Mouse (Mus musculus): ENCODE results near the gene Cep19. TPM values are rescaled to one million over a fixed set of nuclear protein-coding genes. Genes with fewer than 3 reads are reported as not detected.
A peak's percentile ranks its signal among the peaks of the same experiment; 100 is the strongest.

Gene Cep19
- polyA plus RNA-seq, 1 experiment = 7.8 TPM

DNA sequence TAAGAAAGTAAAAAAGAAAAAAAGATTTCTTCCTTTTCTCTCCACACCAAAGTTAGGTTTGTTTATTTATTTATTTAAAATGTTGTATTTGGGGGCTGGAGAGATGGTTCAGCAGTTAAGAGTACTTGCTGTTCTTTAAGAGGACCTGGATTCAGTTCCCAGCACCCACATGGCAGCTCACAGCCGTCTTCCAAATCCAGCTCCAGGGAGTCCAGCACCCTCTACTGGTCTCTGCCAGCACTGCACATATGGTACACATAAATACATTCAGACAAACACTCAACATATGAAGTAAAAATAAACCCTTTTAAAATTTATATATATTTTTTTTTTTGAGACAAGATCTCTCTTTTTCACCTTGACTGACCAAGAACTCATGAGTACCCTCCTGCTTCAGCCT lies 6.1 kb downstream of the Cep19 start:
- no peak for TF ChIP-seq CTCF (IDR thresholded peaks at IDR 0.05; ENCODE audit: insufficient read depth, low read length)
- no peak for TF ChIP-seq POLR2A (IDR thresholded peaks at IDR 0.05; ENCODE audit: borderline replicate concordance, extremely low read depth, low read depth, low read length)
- H3K4me3 ChIP-seq (replicated peaks; ENCODE audit: extremely low read depth, low read depth, low read length) = no peak overlapping the region
- no peaks in the 10 kb centered on the region for H3K4me1 ChIP-seq (ENCODE audit: control insufficient read depth, insufficient read depth, low read length)
- WGBS = 97% methylated on average over 1 of the region's 1 CpGs
- no peak for DNase-seq

DNA sequence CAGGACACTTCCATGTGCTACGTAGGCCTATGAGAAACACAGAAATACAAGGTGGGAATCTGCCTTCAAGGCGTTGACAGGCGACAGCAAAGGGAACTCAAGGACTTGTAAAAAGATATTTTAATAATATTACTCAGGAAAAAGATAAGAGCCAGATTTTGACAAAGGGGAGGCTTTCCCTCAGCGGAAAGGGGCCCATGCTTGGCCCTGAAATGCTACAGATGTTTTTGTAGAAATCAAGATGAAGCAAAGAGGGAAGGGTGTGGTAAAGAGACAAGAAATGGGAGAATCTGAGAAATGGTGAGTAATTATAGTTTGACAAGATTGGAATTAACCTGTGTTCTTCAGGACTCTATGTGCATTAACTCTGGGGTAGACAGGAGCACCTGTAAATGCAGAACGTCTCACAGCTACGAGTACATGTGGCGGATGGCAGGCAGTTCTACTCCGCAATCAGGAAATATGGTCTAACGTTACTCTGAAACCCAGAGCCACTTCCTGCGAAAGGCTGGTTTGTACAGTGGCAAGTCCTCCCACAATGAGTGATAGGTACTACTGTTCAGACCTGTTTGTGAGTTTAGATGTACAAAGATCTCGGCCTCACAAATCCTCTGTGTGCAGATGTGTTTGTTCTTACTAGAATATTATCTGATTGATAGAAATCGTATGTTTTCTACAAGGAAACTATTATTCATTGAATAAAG lies 7.9 kb downstream of the Cep19 start:
- TF ChIP-seq CTCF (IDR thresholded peaks at IDR 0.05; ENCODE audit: insufficient read depth, low read length) (no peak), POLR2A (IDR thresholded peaks at IDR 0.05; ENCODE audit: borderline replicate concordance, extremely low read depth, low read depth, low read length) (no peak)
- no peaks in the 10 kb centered on the region for H3K4me1 ChIP-seq (ENCODE audit: control insufficient read depth, insufficient read depth, low read length)
- DNase-seq = no peak
- 81% methylated on average over 12 of the region's 12 CpGs for WGBS
- H3K4me3 ChIP-seq (replicated peaks; ENCODE audit: extremely low read depth, low read depth, low read length) = no peak overlapping the region

DNA sequence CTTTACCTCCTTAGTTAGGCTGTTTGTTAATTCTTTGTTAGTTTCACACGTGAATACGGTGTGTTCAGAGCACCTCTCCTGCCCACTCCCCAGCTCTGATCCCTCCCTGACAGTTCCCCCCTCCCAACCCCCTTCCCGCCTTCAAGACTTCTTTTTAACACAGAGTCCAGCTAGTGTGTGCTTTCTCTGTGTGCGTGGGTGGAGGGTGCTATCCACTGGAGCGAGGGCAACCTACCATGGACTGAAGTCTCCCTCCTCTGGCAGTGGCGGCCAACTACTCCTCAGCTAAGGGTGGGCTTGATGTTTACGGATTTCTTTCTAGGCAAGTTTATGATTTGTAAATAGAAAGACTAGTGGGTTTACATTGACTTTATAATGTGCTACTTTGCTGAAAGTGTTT lies 8.6 kb downstream of the Cep19 start:
- no peak for DNase-seq
- WGBS = 69% methylated on average over 7 of the region's 7 CpGs
- Histone ChIP-seq H3K4me3 (replicated peaks; ENCODE audit: extremely low read depth, low read depth, low read length) (no peak overlapping the region), H3K4me1 (ENCODE audit: control insufficient read depth, insufficient read depth, low read length) (no peaks in the 10 kb centered on the region; the same call in 1 of the 2 replicates)
- TF ChIP-seq CTCF (IDR thresholded peaks at IDR 0.05; ENCODE audit: insufficient read depth, low read length) (peak; percentile 33; the same call in 1 of the 2 replicates), POLR2A (IDR thresholded peaks at IDR 0.05; ENCODE audit: borderline replicate concordance, extremely low read depth, low read depth, low read length) (no peak)

DNA sequence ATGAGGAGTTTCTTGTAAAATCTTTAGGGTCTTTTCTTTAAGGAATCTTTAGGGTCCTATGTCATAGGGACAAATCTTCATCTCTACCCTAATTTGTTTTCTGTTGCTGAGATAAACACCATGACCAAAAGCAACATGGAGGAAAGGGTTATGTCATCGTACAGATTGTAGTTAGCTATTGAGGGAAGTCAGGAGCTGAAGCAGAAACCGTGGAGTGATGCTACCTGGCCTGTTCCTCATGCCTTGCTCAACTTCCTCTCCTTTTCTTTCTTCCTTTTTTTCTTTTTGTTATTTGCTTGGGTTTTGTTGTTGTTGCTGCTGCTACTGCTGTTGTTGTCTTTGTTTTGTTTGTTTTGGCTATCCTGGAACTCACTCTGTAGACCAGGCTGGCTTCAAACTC lies 9.0 kb downstream of the Cep19 start:
- DNase-seq = no peak
- Histone ChIP-seq H3K4me1 (ENCODE audit: control insufficient read depth, insufficient read depth, low read length) (no peaks in the 10 kb centered on the region; the same call in 1 of the 2 replicates), H3K4me3 (replicated peaks; ENCODE audit: extremely low read depth, low read depth, low read length) (no peak overlapping the region)
- 68% methylated on average over 2 of the region's 2 CpGs for WGBS
- no peak for TF ChIP-seq POLR2A (IDR thresholded peaks at IDR 0.05; ENCODE audit: borderline replicate concordance, extremely low read depth, low read depth, low read length)
- no peak for TF ChIP-seq CTCF (IDR thresholded peaks at IDR 0.05; ENCODE audit: insufficient read depth, low read length)

DNA sequence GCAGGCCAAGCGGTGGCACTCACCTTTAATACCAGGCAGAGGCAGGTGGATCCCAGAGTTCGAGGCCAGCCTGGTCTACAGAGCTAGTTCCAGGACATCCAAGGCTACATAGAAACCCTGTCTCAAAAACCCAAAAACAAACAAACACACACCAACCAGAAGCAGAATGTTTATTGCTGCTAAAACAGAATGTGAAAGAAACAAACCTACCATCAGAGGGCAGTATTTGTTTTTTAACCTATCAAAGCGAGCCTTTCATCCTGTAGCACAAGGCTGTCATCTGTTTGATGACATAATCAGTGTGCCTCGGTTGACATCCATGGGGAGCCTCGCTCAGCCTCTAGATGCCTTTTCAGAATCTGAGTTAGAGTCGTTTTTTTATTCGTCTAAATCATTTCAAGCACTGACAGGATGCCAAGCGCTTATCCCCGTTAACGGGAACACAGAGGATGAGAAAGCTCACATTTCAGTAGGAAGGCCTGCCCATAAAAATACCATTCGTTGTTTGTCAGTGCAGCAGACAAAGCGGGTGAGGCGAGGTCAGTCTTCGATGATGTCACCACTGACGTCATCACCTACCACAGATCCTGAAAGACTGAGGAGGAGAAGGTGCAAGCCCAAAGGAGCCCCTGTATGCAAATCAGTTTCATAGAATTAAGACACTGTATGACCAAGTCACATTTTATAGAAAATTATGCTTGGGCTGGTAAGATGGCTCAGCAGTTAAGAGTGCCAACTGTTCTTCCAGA lies 11.5 kb downstream of the Cep19 start:
- no peak for DNase-seq
- TF ChIP-seq POLR2A (IDR thresholded peaks at IDR 0.05; ENCODE audit: borderline replicate concordance, extremely low read depth, low read depth, low read length) (no peak), CTCF (IDR thresholded peaks at IDR 0.05; ENCODE audit: insufficient read depth, low read length) (no peak)
- H3K4me1 ChIP-seq (ENCODE audit: control insufficient read depth, insufficient read depth, low read length) = peaks cover 3% of the 10 kb centered on the region; the same call in 1 of the 2 replicates
- WGBS = 55% methylated on average over 15 of the region's 15 CpGs
- H3K4me3 ChIP-seq (replicated peaks; ENCODE audit: extremely low read depth, low read depth, low read length) = no peak overlapping the region

DNA sequence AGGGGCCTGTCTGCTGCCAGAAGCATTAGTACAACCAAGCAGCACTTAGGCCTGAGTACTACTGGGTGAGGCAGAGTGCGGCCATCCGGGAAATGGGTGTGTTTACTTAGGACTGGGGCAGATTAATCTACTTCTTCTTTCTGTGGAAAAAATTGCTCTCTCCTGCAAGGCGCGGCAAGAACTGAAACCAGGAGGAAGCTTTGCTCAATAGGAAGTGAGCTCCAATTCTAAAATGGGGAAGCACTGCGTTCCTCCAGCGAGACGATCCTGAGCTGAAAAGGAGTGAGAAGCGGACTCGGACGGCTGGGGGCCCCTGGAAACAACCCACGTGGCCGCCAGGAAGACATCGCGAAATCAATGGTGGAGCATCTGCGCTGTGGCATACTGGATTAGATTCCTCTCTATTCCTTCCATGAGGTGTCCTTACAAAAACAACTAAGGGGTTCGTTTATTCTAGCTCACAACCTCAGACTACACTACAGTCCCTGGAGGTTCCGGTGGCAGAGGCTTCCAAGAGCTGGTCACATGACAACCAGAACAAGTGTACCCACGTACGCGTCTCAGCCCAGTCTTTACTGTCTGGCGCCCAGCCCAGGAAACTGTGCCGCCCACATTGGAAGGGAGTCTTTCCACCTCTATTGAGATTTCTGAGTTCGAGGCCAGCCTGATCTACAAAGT lies 14.1 kb downstream of the Cep19 start:
- WGBS = 25% methylated on average over 23 of the region's 23 CpGs
- DNase-seq = peak; percentile 55
- H3K4me3 ChIP-seq (replicated peaks; ENCODE audit: extremely low read depth, low read depth, low read length) = peak overlapping the region; percentile 20

DNA sequence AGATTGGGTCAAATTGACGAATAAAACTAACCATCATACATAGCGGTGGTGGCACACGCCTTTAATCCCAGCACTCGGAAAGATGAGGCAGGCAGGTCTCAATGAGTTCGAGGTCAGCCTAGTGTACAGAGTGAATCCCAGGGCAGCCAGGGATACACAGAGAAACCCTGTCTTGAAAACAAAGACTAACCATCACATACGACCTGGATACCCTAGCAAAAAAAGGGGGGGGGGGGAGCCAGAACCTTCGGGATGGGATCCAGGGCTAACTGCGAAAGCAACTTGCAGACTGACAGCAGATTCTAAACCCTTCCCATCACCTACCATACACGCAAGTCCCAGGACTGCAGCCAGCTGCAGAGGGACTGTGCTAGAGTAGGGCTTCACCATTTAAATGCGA lies 14.8 kb downstream of the Cep19 start:
- 80% methylated on average over 10 of the region's 10 CpGs for WGBS
- TF ChIP-seq POLR2A (IDR thresholded peaks at IDR 0.05; ENCODE audit: borderline replicate concordance, extremely low read depth, low read depth, low read length) = no peak
- no peak for TF ChIP-seq CTCF (IDR thresholded peaks at IDR 0.05; ENCODE audit: insufficient read depth, low read length)
- no peak overlapping the region for H3K4me3 ChIP-seq (replicated peaks; ENCODE audit: extremely low read depth, low read depth, low read length)
- peaks cover 3% of the 10 kb centered on the region; the same call in 1 of the 2 replicates for H3K4me1 ChIP-seq (ENCODE audit: control insufficient read depth, insufficient read depth, low read length)
- DNase-seq = no peak

More for the DNA sequence above, 14.1 kb downstream of the Cep19 start:
- TF ChIP-seq POLR2A (IDR thresholded peaks at IDR 0.05; ENCODE audit: borderline replicate concordance, extremely low read depth, low read depth, low read length) (no peak), CTCF (IDR thresholded peaks at IDR 0.05; ENCODE audit: insufficient read depth, low read length) (no peak)
- H3K4me1 ChIP-seq (ENCODE audit: control insufficient read depth, insufficient read depth, low read length) = peaks cover 3% of the 10 kb centered on the region; the same call in 1 of the 2 replicates

DNA sequence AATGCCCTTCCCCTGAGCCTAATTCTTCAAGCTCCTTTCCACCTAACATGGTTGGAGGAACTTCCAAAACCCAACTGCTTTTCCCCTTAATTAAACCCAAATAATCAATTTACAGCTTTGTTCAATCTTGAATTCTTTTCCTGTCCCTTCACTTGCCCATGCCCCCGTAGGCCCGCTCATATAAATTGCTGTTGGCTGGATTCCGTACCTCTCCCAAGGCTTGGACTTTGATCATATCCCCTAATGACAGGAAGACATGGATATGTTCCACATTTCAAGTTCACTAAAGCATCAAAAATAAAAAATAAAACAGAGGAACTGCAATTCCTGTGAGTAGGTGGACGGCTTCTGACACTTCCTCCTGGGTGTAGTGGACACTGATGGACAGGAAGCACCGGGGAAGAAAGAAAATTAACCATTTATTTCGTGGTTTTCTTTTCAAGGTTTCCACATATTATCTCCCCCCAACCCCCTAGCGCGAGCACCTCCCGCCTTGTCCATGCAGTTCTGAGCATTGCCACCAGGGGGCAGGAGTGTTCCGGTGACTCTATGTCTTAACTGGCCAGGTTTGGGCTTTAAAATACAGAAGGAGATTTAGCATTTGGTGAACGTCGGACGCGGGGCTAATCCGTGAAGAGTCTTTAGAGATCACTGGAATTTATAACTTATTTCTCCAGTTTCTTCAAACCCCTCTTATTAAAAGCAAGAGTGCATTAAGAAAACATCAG lies 15.5 kb downstream of the Cep19 start:
- DNase-seq = peak; percentile 85
- peak; percentile 88 for TF ChIP-seq CTCF (IDR thresholded peaks at IDR 0.05; ENCODE audit: insufficient read depth, low read length)
- no peak for TF ChIP-seq POLR2A (IDR thresholded peaks at IDR 0.05; ENCODE audit: borderline replicate concordance, extremely low read depth, low read depth, low read length)
- 8% methylated on average over 15 of the region's 15 CpGs for WGBS
- Histone ChIP-seq H3K4me3 (replicated peaks; ENCODE audit: extremely low read depth, low read depth, low read length) (no peak overlapping the region), H3K4me1 (ENCODE audit: control insufficient read depth, insufficient read depth, low read length) (peaks cover 3% of the 10 kb centered on the region; the same call in 1 of the 2 replicates)

DNA sequence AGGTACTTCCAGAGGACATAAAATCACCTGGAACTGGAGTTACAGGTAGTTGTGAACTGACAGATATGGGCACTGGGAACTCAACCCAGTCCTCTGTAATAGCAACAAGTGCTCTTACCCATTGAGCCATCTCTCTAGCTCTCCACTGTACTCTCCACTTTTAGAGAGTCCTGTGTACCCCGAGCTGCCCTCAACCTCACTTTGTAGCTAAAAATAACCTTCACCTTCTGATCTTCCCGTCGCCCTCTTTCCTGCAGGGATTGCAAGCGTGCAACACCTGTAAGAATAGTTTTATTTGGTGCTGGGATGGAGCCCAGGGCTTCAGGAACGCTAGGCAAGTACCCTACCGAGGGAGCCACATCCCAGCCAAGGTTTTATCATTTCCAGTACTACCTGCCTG lies 16.2 kb downstream of the Cep19 start:
- 36% methylated on average over 6 of the region's 6 CpGs for WGBS
- no peak overlapping the region for H3K4me3 ChIP-seq (replicated peaks; ENCODE audit: extremely low read depth, low read depth, low read length)
- peaks cover 3% of the 10 kb centered on the region; the same call in 1 of the 2 replicates for H3K4me1 ChIP-seq (ENCODE audit: control insufficient read depth, insufficient read depth, low read length)
- TF ChIP-seq POLR2A (IDR thresholded peaks at IDR 0.05; ENCODE audit: borderline replicate concordance, extremely low read depth, low read depth, low read length) (no peak), CTCF (IDR thresholded peaks at IDR 0.05; ENCODE audit: insufficient read depth, low read length) (no peak)
- no peak for DNase-seq
